Mouse (Mus musculus) adrenal gland, adult 18-20 months (tissue): Measurements from ENCODE around the gene Gcg. TPM values are rescaled to one million over a fixed set of nuclear protein-coding genes. Genes with fewer than 3 reads are reported as not detected.

Source experiments
- DNase-seq, 2 experiments: peaks; one replicate each; pipeline ENCODE4 v3.0.0; 2021 to 2022; ENCODE audit warnings: low spot score in 2 of 2
- long read RNA-seq, 2 experiments: library from polyadenylated mRNA; stranded (forward); transcript quantifications; one replicate each; pipeline ENCODE4 v2.0.0; 2021
- total RNA-seq, 2 experiments: library from RNA; stranded (reverse); gene quantifications; 1 replicate in 1 of 2; 2 replicates in 1 of 2; pipeline ENCODE4 v1.2.3; 2021

Gcg gene
- not detected for total RNA-seq
- long read RNA-seq, experiment 1: 0 reads
- long read RNA-seq, experiment 2: 0 reads

GRCm38 (mm10) chr2:62483550-62483949 lies at the start of gene Gcg:
TSS of gene Gcg (minus strand) at chr2:62483650.
- no peak for DNase-seq

- no peak for DNase-seq
Measured at GRCm38 (mm10) chr2:62531065-62531464, 47.6 kb upstream of the Gcg start.

GRCm38 (mm10) chr2:62526399-62526798 lies 42.9 kb upstream of the Gcg start:
- no peak for DNase-seq

GRCm38 (mm10) chr2:62517790-62518189 lies 34.3 kb upstream of the Gcg start:
- no peak for DNase-seq

GRCm38 (mm10) chr2:62514477-62514876 lies 31.0 kb upstream of the Gcg start:
- no peak for DNase-seq

GRCm38 (mm10) chr2:62513477-62513876 lies 30.0 kb upstream of the Gcg start:
- DNase-seq: no peak

- DNase-seq: no peak
Measured at GRCm38 (mm10) chr2:62507130-62507529, 23.7 kb upstream of the Gcg start.

- no peak for DNase-seq
Measured at GRCm38 (mm10) chr2:62506441-62506840, 23.0 kb upstream of the Gcg start.

- DNase-seq: no peak
Measured at GRCm38 (mm10) chr2:62504269-62504796, 20.9 kb upstream of the Gcg start.

GRCm38 (mm10) chr2:62503326-62503725 lies 19.9 kb upstream of the Gcg start:
- DNase-seq: no peak

- DNase-seq: no peak
Measured at GRCm38 (mm10) chr2:62502516-62502915, 19.1 kb upstream of the Gcg start.

GRCm38 (mm10) chr2:62498821-62499220 lies 15.4 kb upstream of the Gcg start:
- DNase-seq: no peak

- DNase-seq: no peak
Measured at GRCm38 (mm10) chr2:62498086-62498485, 14.6 kb upstream of the Gcg start.

- no peak for DNase-seq
Measured at GRCm38 (mm10) chr2:62497333-62498002, 14.0 kb upstream of the Gcg start.

- no peak for DNase-seq
Measured at GRCm38 (mm10) chr2:62495407-62495806, 12.0 kb upstream of the Gcg start.

- no peak for DNase-seq
Measured at GRCm38 (mm10) chr2:62489832-62490231, 6.4 kb upstream of the Gcg start.

GRCm38 (mm10) chr2:62484906-62485305 lies 1.5 kb upstream of the Gcg start:
- no peak for DNase-seq

GRCm38 (mm10) chr2:62480285-62481198 lies 2.9 kb downstream of the Gcg start:
- no peak for DNase-seq

GRCm38 (mm10) chr2:62469551-62469950 lies 13.9 kb downstream of the Gcg start:
- DNase-seq: no peak

- DNase-seq: no peak
Measured at GRCm38 (mm10) chr2:62463287-62463686, 20.2 kb downstream of the Gcg start.

- no peak for DNase-seq
Measured at GRCm38 (mm10) chr2:62462174-62462573, 21.3 kb downstream of the Gcg start.
